ENCODE assay signal across 13 mouse cellular contexts in the genomic region with DNA sequence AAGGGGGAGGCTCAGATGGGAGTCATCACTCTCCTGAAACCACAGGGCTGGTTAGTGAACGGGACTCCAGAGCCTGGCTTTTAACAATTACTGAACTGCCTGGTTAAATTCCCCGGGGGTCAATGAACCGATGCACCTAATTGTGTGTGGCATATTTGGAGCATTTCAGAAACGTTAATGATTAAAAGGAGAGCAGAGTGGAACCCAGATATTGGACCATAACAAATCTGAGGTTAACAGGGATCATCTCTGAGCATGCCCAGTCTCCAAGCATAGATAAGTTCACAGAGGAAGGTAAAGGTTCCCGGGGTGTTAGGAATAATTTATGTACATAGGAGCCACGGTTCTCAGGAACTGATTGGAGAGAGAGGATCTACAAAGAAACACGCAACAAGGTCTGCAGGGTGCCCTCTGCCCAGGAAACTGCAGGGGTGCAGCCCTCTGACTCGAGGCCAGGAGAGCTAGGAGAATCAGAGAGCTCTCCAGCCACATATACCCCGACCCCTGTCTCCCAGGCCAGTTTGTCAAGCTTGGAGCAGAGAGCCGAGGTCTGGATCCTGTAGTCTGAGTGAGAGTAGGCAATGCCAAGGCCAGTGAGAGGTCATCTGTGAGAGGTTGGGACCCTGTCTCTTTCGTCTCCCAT. TPM values are rescaled to one million over a fixed set of nuclear protein-coding genes. Genes with fewer than 3 reads are reported as not detected.
A peak's percentile ranks its signal among the peaks of the same experiment; 100 is the strongest.
DNase-seq lines count a peak whose midpoint lies in the region; ATAC-seq and TF ChIP-seq lines count a peak whose summit lies in the region.
"Had no signal": no experiment of that assay in that cellular context is flagged by ENCODE, and none has a peak within 500 bp of the region (broad histone marks: within the 10 kb centered on the region; RNA-seq: fewer than 3 reads in every experiment).

No protein-coding gene starts in this region.

- H3K4me2 ChIP-seq in intestine, embryonic 16.5 days (ENCODE audit: low read depth, low read length), result no peak overlapping the region
- H3K4me2 ChIP-seq in kidney, postnatal 0 days (ENCODE audit: low read length), result peak overlapping the region; percentile 21
- no peak overlapping the region for H3K4me2 ChIP-seq in stomach, embryonic 14.5 days (replicated peaks; ENCODE audit: low read depth, low read length)
- H3K4me2 ChIP-seq: forebrain, embryonic 15.5 days; heart, embryonic 11.5 days; limb, embryonic 13.5 days; midbrain, embryonic 11.5 days had no signal

- no peak overlapping the region for H3K27ac ChIP-seq in heart, adult 2 months
- H3K27ac ChIP-seq in intestine, embryonic 16.5 days (ENCODE audit: low read length), result no peak overlapping the region
- H3K27ac ChIP-seq in kidney, postnatal 0 days, result peak overlapping the region; percentile 70
- no peak overlapping the region; the same call in 1 of the 2 replicates for H3K27ac ChIP-seq in stomach, embryonic 14.5 days (ENCODE audit: low read length)
- H3K27ac ChIP-seq: forebrain, embryonic 15.5 days; limb, embryonic 13.5 days had no signal

- H3K4me3 ChIP-seq in heart, adult 2 months, result no peak overlapping the region
- H3K4me3 ChIP-seq in intestine, embryonic 16.5 days (ENCODE audit: low read length), result no peak overlapping the region
- H3K4me3 ChIP-seq in kidney, postnatal 0 days (replicated peaks; ENCODE audit: low read depth, low read length), result no peak overlapping the region
- H3K4me3 ChIP-seq in stomach, embryonic 14.5 days (ENCODE audit: low read depth, low read length), result no peak overlapping the region
- H3K4me3 ChIP-seq in lung, adult 2 months (replicated peaks; ENCODE audit: extremely low read depth, low read depth, low read length), result no peak overlapping the region
- H3K4me3 ChIP-seq: forebrain, embryonic 15.5 days; limb, embryonic 13.5 days had no signal

- intact Hi-C loops in heart, adult 2 months (cut with DNase I), result no loop called here

- H3K9me3 ChIP-seq in intestine, embryonic 16.5 days (ENCODE audit: control insufficient read depth, low read length), result no peaks in the 10 kb centered on the region
- no peaks in the 10 kb centered on the region for H3K9me3 ChIP-seq in kidney, postnatal 0 days (replicated peaks; ENCODE audit: low read length)
- H3K9me3 ChIP-seq in stomach, embryonic 14.5 days (ENCODE audit: control insufficient read depth, low read depth, low read length), result no peaks in the 10 kb centered on the region
- H3K9me3 ChIP-seq: forebrain, embryonic 15.5 days; limb, embryonic 13.5 days had no signal

- no peak for TF ChIP-seq EP300 in heart, adult 2 months (IDR thresholded peaks at IDR 0.05; ENCODE audit: insufficient read depth, low read depth, low read length)

- 37% methylated on average over 11 of the region's 11 CpGs for WGBS in heart, adult 2 months
- 13% methylated on average over 11 of the region's 11 CpGs for WGBS in intestine, embryonic 16.5 days
- WGBS in kidney, postnatal 0 days, result 13% methylated on average over 11 of the region's 11 CpGs
- WGBS in stomach, embryonic 14.5 days, result 15% methylated on average over 11 of the region's 11 CpGs
- 29% methylated on average over 11 of the region's 11 CpGs for WGBS in lung, adult 2 months

- H3K4me1 ChIP-seq in heart, adult 2 months (ENCODE audit: control insufficient read depth, insufficient read depth, low read length), result no peaks in the 10 kb centered on the region
- H3K4me1 ChIP-seq in intestine, embryonic 16.5 days (ENCODE audit: control insufficient read depth, insufficient read depth, low read length), result peaks cover 6% of the 10 kb centered on the region; the same call in 1 of the 2 replicates
- H3K4me1 ChIP-seq in kidney, postnatal 0 days (replicated peaks; ENCODE audit: insufficient read depth, low read length), result peaks cover 7% of the 10 kb centered on the region; the same call in 1 of the 2 replicates
- peaks cover 4% of the 10 kb centered on the region; the same call in 1 of the 2 replicates for H3K4me1 ChIP-seq in stomach, embryonic 14.5 days (ENCODE audit: control insufficient read depth, insufficient read depth, low read length)
- no peaks in the 10 kb centered on the region for H3K4me1 ChIP-seq in lung, adult 2 months (ENCODE audit: control insufficient read depth, insufficient read depth, low read length)
- H3K4me1 ChIP-seq: forebrain, embryonic 15.5 days had no signal

- no peaks in the 10 kb centered on the region for H3K27me3 ChIP-seq in heart, adult 2 months (ENCODE audit: control insufficient read depth, insufficient read depth, low read length)
- no peaks in the 10 kb centered on the region for H3K27me3 ChIP-seq in intestine, embryonic 16.5 days (replicated peaks; ENCODE audit: control insufficient read depth, insufficient read depth, low read length)
- H3K27me3 ChIP-seq in kidney, postnatal 0 days (ENCODE audit: insufficient read depth, low read length), result no peaks in the 10 kb centered on the region
- no peaks in the 10 kb centered on the region for H3K27me3 ChIP-seq in stomach, embryonic 14.5 days (ENCODE audit: control insufficient read depth, insufficient read depth, low read length)
- H3K27me3 ChIP-seq: forebrain, embryonic 15.5 days had no signal

- no peaks in the 10 kb centered on the region for H3K36me3 ChIP-seq in heart, adult 2 months (ENCODE audit: control insufficient read depth, insufficient read depth, low read length)
- H3K36me3 ChIP-seq in intestine, embryonic 16.5 days (ENCODE audit: control insufficient read depth, insufficient read depth, low read length), result no peaks in the 10 kb centered on the region
- no peaks in the 10 kb centered on the region for H3K36me3 ChIP-seq in kidney, postnatal 0 days (ENCODE audit: insufficient read depth, low read length)
- no peaks in the 10 kb centered on the region for H3K36me3 ChIP-seq in stomach, embryonic 14.5 days (ENCODE audit: control insufficient read depth, insufficient read depth, low read length)
- H3K36me3 ChIP-seq: forebrain, embryonic 15.5 days; limb, embryonic 13.5 days had no signal

- peak; percentile 88 for ATAC-seq in intestine, embryonic 16.5 days
- peak; percentile 71 for ATAC-seq in kidney, postnatal 0 days (replicated peaks; ENCODE audit: low FRiP score, low read depth)
- peak; percentile 84 for ATAC-seq in stomach, embryonic 14.5 days (ENCODE audit: insufficient number of reproducible peaks, insufficient read depth, low FRiP score, low read depth)
- ATAC-seq: forebrain, embryonic 15.5 days had no signal

- DNase-seq in heart, adult 11 months, result peak; percentile 28
- no peak for DNase-seq in heart, adult 2 months
- DNase-seq in kidney, postnatal 0 days (ENCODE audit: low spot score), result peak; percentile 42
- DNase-seq in lung, adult 2 months, result no peak
- DNase-seq in frontal cortex, adult 2 months (ENCODE audit: extremely low spot score in 1 of 2, low spot score in 1 of 2), result no peak
- DNase-seq in adrenal gland, postnatal 4 days (ENCODE audit: low spot score in 2 of 2), result no peak
- DNase-seq: heart, postnatal 4 days had no signal

- H3K79me2 ChIP-seq in heart, adult 2 months (replicated peaks; ENCODE audit: control insufficient read depth, insufficient read depth, low read length), result no peaks in the 10 kb centered on the region

- H3K9ac ChIP-seq in heart, adult 2 months (ENCODE audit: low read depth, low read length), result no peak overlapping the region
- no peak overlapping the region for H3K9ac ChIP-seq in intestine, embryonic 16.5 days (ENCODE audit: low read depth, low read length)
- H3K9ac ChIP-seq in kidney, postnatal 0 days (ENCODE audit: low read depth, low read length), result no peak overlapping the region
- H3K9ac ChIP-seq in stomach, embryonic 14.5 days (replicated peaks; ENCODE audit: low read depth, low read length), result no peak overlapping the region
- H3K9ac ChIP-seq: forebrain, embryonic 15.5 days; limb, embryonic 13.5 days had no signal

- no peak for TF ChIP-seq CTCF in heart, adult 2 months (IDR thresholded peaks at IDR 0.05)
- no peak for TF ChIP-seq CTCF in kidney, postnatal 0 days (IDR thresholded peaks at IDR 0.05; ENCODE audit: low read depth)
- no peak for TF ChIP-seq CTCF in lung, adult 2 months (IDR thresholded peaks at IDR 0.05; ENCODE audit: insufficient read depth, low read length)

- no peak for TF ChIP-seq POLR2A in heart, adult 2 months (IDR thresholded peaks at IDR 0.05; ENCODE audit: insufficient read depth, low read depth, low read length)
- TF ChIP-seq POLR2A in lung, adult 2 months (IDR thresholded peaks at IDR 0.05; ENCODE audit: borderline replicate concordance, extremely low read depth, low read depth, low read length), result no peak

RNA-seq across cellular contexts. Expression of gene Slc35g1, which starts 23.2 kb away (rescaled TPM):
- 1 to 10 TPM; 2.0 to 2.2 TPM for total RNA-seq in heart, adult 2 months (2021)
- 0.92 and 1.4 TPM in 2 replicates for polyA plus RNA-seq in heart, adult 2 months (2012; rRNA removed)
- 7.0 and 7.1 TPM in 2 replicates for polyA plus RNA-seq in intestine, embryonic 16.5 days (2015; fragmentation: Nextera tagmentation; extraction: Ambion mirVana)
- 8.7 and 8.8 TPM in 2 replicates for polyA plus RNA-seq in kidney, postnatal 0 days (2015; fragmentation: Nextera tagmentation; extraction: Ambion mirVana)
- polyA plus RNA-seq in stomach, embryonic 14.5 days (2014; fragmentation: Nextera tagmentation; extraction: Ambion mirVana), result 8.9 and 10.9 TPM in 2 replicates
- polyA plus RNA-seq in lung, adult 2 months (2012; rRNA removed), result 1.7 and 2.3 TPM in 2 replicates
- 2.3 and 2.4 TPM in 2 replicates for polyA plus RNA-seq in frontal cortex, adult 2 months (2012; rRNA removed)
- total RNA-seq in adrenal gland, postnatal 4 days (2021), result 10 to 100 TPM; 19.2 to 21.0 TPM

Comparison
In these comparisons a context has a peak if more than half of its experiments do, and no peak if none do; other contexts are left out.
1. DNase-seq: peak in heart, adult 11 months (single experiment) and kidney, postnatal 0 days (single experiment); none in heart, adult 2 months (0 of 2), lung, adult 2 months (single experiment), frontal cortex, adult 2 months (0 of 2) and adrenal gland, postnatal 4 days (0 of 2).
2. Peak in every context shown above with its lines, with median percentiles within 50 percentile points of each other: ATAC-seq.